9 mouse cellular contexts compared by ENCODE assay signal in the genomic region with DNA sequence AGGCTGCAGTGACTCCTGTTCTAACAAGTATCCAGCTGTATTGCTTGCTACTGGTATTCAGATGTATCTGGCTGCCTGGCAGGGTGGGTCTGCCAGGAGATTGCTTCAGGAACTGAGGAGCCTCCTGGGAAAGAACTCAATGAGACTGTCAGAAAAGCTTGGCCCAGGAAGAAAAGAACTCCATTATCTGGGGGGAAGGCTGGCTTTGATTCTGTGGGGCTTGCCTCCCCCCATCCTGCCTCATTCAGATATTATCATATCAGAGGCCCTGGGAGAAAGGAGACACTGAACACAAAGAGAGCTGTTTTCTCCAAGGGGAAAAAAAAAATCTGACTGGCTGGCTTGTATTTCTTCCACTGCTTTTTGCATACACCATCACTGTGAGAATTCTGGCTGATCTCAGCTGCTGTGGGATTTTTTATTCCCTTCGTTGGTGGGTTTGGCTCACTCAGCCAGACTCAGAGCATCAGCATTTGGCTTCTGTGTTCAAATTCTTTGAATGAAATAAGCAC.
A peak's percentile ranks its signal among the peaks of the same experiment; 100 is the strongest.
DNase-seq lines count a peak whose midpoint lies in the region; ATAC-seq lines count a peak whose summit lies in the region.
"Had no signal": no experiment of that assay in that cellular context is flagged by ENCODE, and none has a peak within 500 bp of the region (broad histone marks: within the 10 kb centered on the region; RNA-seq: fewer than 3 reads in every experiment).

No protein-coding gene starts in this region.

- DNase-seq in right cerebral cortex, adult 18-20 months = peak; percentile 33
- DNase-seq in right cerebral cortex, postnatal 14 days = no peak
- peak; percentile 58 for DNase-seq in gastrocnemius, postnatal 14 days
- peak; percentile 41 for DNase-seq in telencephalon, adult 2 months (ENCODE audit: low read depth, low spot score)
- DNase-seq in urinary bladder, postnatal 14 days (ENCODE audit: low spot score) = no peak
- DNase-seq in kidney, adult 11 months = no peak
- DNase-seq in adrenal gland, postnatal 25 days = no peak

- H3K4me3 ChIP-seq in hindbrain, embryonic 15.5 days = no peak overlapping the region
- H3K4me3 ChIP-seq: limb, embryonic 13.5 days had no signal

- H3K9me3 ChIP-seq in hindbrain, embryonic 15.5 days = 0 out of 2 replicates have a peak, but pooled peaks cover 4% of the 10 kb centered on the region

- no peak overlapping the region for H3K4me2 ChIP-seq in hindbrain, embryonic 15.5 days
- H3K4me2 ChIP-seq: limb, embryonic 13.5 days had no signal

- 9% methylated on average over 1 of the region's 1 CpGs for WGBS in hindbrain, embryonic 15.5 days

- intact Hi-C loops in gastrocnemius, postnatal 14 days (cut with DNase I; ENCODE audit: low total_unique reads) = no loop called here

- ATAC-seq in hindbrain, embryonic 15.5 days (ENCODE audit: low FRiP score, low read depth) = peak; percentile 90

- H3K9ac ChIP-seq in hindbrain, embryonic 15.5 days = no peak overlapping the region
- H3K9ac ChIP-seq: limb, embryonic 13.5 days had no signal

- peaks cover 14% of the 10 kb centered on the region for H3K4me1 ChIP-seq in hindbrain, embryonic 15.5 days (replicated peaks)

- H3K36me3 ChIP-seq in hindbrain, embryonic 15.5 days = no peaks in the 10 kb centered on the region
- H3K36me3 ChIP-seq: limb, embryonic 13.5 days had no signal

- no peaks in the 10 kb centered on the region for H3K27me3 ChIP-seq in hindbrain, embryonic 15.5 days
- H3K27me3 ChIP-seq: limb, embryonic 13.5 days had no signal

- peak overlapping the region; percentile 65 for H3K27ac ChIP-seq in hindbrain, embryonic 15.5 days (replicated peaks)
- H3K27ac ChIP-seq: limb, embryonic 13.5 days had no signal

Comparison
In these comparisons a context has a peak if more than half of its experiments do, and no peak if none do; other contexts are left out.
1. DNase-seq: peak in right cerebral cortex, adult 18-20 months (single experiment), gastrocnemius, postnatal 14 days (single experiment) and telencephalon, adult 2 months (single experiment); none in right cerebral cortex, postnatal 14 days (single experiment), urinary bladder, postnatal 14 days (single experiment), kidney, adult 11 months (single experiment) and adrenal gland, postnatal 25 days (single experiment).